Mouse (Mus musculus) hindbrain, embryonic 16.5 days (tissue): ENCODE measurements around the gene Rab31. TPM values are rescaled to one million over a fixed set of nuclear protein-coding genes. Genes with fewer than 3 reads are reported as not detected.

ENCODE experiments used
- ATAC-seq: fragments of 200-750 bp; cut with Nextera tagmentation; 2 replicates; pipeline ENCODE4 v1.8.0; 2017; ENCODE audit warnings: moderate TSS enrichment, moderate library complexity
- H3K27ac ChIP-seq: fragments of 300-500 bp; sonication (generic); 2 replicates; pipeline ENCODE4 v1.5.1; 2014; ENCODE audit warnings: low read depth, mild to moderate bottlenecking, control low read depth, low read length, moderate library complexity
- H3K27me3 ChIP-seq: fragments of 300-500 bp; sonication (generic); replicated peaks from 2 replicates; pipeline ENCODE4 v1.6.1; 2014; ENCODE audit warnings: low read length; ENCODE audit not compliant: control insufficient read depth, insufficient read depth
- H3K36me3 ChIP-seq: fragments of 300-500 bp; sonication (generic); 2 replicates; pipeline ENCODE4 v1.6.1; 2014; ENCODE audit warnings: mild to moderate bottlenecking, low read length, moderate library complexity, mixed read lengths; ENCODE audit not compliant: control insufficient read depth, insufficient read depth
- H3K4me1 ChIP-seq: fragments of 300-500 bp; sonication (generic); 2 replicates; pipeline ENCODE4 v1.6.1; 2014; ENCODE audit warnings: low read depth, low read length; ENCODE audit not compliant: control insufficient read depth, insufficient read depth
- H3K4me2 ChIP-seq: fragments of 300-500 bp; sonication (generic); 2 replicates; pipeline ENCODE4 v1.6.1; 2014; ENCODE audit warnings: mild to moderate bottlenecking, low read length, control low read depth, moderate library complexity
- H3K4me3 ChIP-seq: fragments of 300-500 bp; sonication (generic); 2 replicates; pipeline ENCODE4 v1.5.1; 2014; ENCODE audit warnings: mild to moderate bottlenecking, low read length, control low read depth, moderate library complexity
- H3K9ac ChIP-seq: fragments of 300-500 bp; sonication (generic); 2 replicates; pipeline ENCODE4 v1.6.1; 2014; ENCODE audit warnings: low read depth, mild to moderate bottlenecking, control low read depth, low read length, moderate library complexity
- H3K9me3 ChIP-seq: fragments of 300-500 bp; sonication (generic); 2 replicates; pipeline ENCODE4 v1.6.1; 2014; ENCODE audit warnings: mild to moderate bottlenecking, low read length, moderate library complexity; ENCODE audit not compliant: control insufficient read depth
- whole genome bisulfite sequencing: fragments of 180-500 bp; shearing (Covaris S2); extraction: QIAGEN DNeasy Blood & Tissue Kit; methylation state at CpG from one replicate; pipeline ENCODE4 v1.1.7; 2014; 5-methylcytosine and 5-hydroxymethylcytosine counted together
- polyA plus RNA-seq: library from polyadenylated mRNA; unstranded; fragments of >200 nt; fragmentation: Nextera tagmentation; extraction: Ambion mirVana; gene quantifications from 2 replicates; pipeline ENCODE4 v1.2.1, GENCODE M21; 2015

The Rab31 gene
- polyA plus RNA-seq, 1 experiment from 2014 or later: 70.0 TPM

DNA sequence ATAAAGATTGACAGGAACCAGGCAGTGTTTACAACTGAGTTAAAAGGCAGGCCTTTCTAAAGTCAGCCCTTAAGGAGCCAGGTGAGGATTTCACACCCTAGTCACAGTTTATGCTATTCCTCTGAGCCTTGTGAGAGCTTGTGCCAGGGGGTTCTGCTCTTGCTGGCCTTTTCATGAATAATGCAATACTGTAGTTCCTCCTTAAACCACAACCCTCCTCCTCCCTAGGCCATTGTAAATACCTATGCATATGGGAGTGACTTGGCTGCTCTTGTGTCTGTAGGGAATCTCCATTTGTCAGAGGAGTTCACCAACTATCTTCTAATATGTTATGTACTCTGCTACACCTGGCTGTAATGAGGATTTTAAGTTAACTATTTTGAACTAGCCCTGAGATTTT, 13.2 kb upstream of the Rab31 start:
- Histone ChIP-seq H3K4me3 (no peak overlapping the region), H3K4me1 (peaks cover 15% of the 10 kb centered on the region), H3K4me2 (no peak overlapping the region), H3K36me3 (no peaks in the 10 kb centered on the region), H3K9ac (no peak overlapping the region), H3K9me3 (no peaks in the 10 kb centered on the region), H3K27ac (no peak overlapping the region), H3K27me3 (no peaks in the 10 kb centered on the region)
- ATAC-seq: no peak

DNA sequence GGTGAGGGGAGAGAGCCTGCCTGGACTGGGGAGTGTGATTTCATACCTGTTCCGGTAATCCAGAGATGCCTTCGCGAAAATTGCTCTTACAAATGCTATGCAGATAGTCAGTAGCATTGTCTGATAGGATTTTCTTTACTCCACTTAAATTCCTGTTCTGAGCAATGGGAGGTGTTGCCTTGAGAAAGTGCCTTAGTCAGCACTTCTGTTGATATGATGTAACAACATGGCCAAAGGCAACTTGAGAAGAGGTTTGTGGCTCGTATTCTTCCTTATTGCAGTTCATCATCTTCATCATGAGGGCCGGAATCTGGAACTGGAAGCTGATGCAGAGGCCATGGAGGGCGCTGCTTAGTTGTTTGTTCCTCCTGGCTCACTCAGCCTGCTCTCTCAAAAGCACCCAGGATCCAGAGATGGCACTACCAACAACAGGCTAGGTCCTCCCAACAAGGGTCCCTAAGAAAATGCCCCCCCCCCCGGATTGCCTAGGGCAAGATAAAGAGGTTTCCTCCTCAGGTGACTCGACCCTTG, 12.1 kb upstream of the Rab31 start:
- Histone ChIP-seq H3K27ac (no peak overlapping the region), H3K9ac (0 out of 2 replicates have a peak overlapping the region, but pooled peaks have one; percentile 2)

DNA sequence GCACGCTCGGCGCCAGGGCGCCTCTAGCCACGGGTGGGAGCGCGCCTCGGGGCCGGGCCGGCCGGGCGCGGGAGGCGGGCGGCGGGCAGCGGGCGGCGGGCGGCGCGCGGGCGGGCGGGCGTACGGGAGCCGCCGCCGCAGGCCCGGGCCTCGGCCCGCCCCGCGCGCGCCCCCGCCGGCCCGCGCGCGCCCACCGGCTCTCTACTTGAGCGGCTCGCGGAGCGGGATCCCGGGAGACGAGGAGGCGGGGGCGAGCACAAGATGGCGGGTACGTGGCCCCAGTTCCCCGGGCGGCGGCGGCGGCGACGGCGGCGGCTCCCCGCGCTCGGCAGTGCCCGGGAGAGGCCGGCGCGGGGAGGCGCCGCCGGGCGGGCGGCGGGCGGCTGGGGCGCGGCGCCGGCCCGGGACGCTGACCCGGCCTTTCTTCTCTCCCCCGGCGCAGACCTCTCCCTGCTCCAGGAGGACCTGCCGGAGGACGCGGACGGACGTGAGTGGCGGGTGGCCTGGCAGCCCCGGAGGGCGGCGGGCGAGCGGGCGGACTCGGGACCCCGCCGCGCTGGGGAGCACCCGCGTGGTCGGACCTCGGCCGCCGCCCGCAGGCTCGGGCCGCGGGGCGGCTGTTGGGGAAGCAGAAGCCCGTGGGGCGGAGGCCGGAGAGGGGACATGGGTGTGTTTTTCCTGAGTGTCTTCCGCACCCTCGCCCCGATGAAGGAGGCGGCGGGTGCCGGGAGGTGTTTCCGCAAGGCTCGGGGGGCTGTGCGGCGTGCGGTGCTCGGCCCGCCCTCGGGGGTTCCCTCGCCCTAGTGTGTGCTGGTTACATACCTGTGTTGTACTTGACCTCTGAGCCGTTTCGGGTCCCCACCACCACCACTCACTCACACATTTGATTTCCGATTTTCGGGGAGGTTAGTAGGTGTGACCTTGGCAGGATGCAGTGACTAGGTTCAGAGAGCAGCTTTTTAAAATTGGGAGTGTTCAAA, 10.9 kb upstream of the Rab31 start:
- no peaks in the 10 kb centered on the region for H3K36me3 ChIP-seq
- peak overlapping the region; percentile 100 for H3K9ac ChIP-seq
- H3K27me3 ChIP-seq: no peaks in the 10 kb centered on the region
- peaks cover 13% of the 10 kb centered on the region for H3K4me1 ChIP-seq
- 0% methylated on average over 30 of the region's 135 CpGs for WGBS
- peak overlapping the region; percentile 71 for H3K4me2 ChIP-seq
- no peaks in the 10 kb centered on the region for H3K9me3 ChIP-seq
- peak overlapping the region; percentile 97 for H3K4me3 ChIP-seq
- ATAC-seq: peak; percentile 71
- peak overlapping the region; percentile 99 for H3K27ac ChIP-seq

More for the DNA sequence above, 12.1 kb upstream of the Rab31 start:
- Histone ChIP-seq H3K4me1 (peaks cover 15% of the 10 kb centered on the region), H3K9me3 (no peaks in the 10 kb centered on the region), H3K36me3 (no peaks in the 10 kb centered on the region), H3K4me2 (peak overlapping the region; percentile 71), H3K27me3 (no peaks in the 10 kb centered on the region), H3K4me3 (peak overlapping the region; percentile 97)
- no peak for ATAC-seq
- WGBS: 64% methylated on average over 8 of the region's 8 CpGs

DNA sequence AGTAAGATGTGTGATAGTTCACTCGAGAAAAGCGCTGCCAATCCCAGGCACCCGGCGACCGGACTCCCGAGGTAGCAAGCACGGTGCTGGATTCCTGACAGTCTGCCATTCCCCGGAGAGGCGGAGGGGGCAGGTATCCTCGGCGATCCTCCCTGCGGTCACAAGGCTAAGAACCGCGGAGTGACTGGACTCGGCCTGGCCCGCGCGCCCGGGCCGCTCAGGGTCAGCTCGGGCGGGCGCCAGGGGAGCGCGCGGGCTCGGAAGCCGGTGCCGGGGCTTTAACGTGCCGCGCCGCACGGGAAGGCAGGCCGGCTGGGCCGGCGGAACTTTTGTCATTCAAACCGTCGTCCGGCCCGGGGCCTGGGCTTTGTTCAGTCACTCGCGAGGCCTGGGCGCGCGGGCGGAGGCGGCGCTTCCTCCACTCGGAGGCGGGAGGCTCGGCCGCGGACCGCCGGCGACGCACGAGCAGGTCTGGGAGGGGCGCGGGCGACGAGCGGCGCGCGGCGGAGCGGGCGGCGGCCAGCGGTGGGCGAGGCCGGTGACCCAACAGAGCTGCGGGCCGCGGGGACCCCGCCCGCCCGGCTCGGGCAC, 10.1 kb upstream of the Rab31 start, which contains the start of gene Ppp4r1:
Ppp4r1 (plus strand) TSS at position 23 of the 591 bp plus-strand sequence.
- WGBS: under 1% methylated on average over 60 of the region's 81 CpGs
- peak within 1 kb of the TSS; percentile 99 for H3K27ac ChIP-seq
- peak within 1 kb of the TSS; percentile 71 for H3K4me2 ChIP-seq
- ATAC-seq: peak; percentile 88
- no peaks in the 10 kb centered on the region for H3K36me3 ChIP-seq
- no peaks in the 10 kb centered on the region for H3K27me3 ChIP-seq
- peaks cover 12% of the 10 kb centered on the region for H3K4me1 ChIP-seq
- no peaks in the 10 kb centered on the region for H3K9me3 ChIP-seq
- peak within 1 kb of the TSS; percentile 100 for H3K9ac ChIP-seq
- peak within 1 kb of the TSS; percentile 97 for H3K4me3 ChIP-seq

DNA sequence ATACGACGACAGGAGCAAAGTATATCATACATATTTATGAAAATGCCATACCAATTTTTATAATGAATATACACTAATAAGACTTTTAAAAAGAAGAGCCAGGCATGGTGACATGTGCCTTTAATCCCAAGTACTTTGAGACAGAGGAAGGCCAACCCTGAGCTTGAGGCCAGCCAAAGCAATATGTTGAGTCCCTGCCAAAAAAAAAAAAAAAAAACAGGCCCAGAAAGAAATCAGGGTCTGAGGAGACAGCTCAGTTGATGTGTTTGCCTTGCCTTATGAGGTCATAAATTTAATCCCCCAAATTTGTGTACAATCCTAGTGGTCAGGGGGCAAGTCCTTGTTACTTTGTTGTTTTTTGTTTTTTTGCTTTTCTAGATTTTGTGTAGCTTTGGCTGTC, 8.4 kb upstream of the Rab31 start:
- H3K36me3 ChIP-seq: no peaks in the 10 kb centered on the region
- WGBS: 93% methylated on average over 2 of the region's 2 CpGs
- peaks cover 12% of the 10 kb centered on the region for H3K4me1 ChIP-seq
- no peak overlapping the region for H3K4me2 ChIP-seq
- H3K27ac ChIP-seq: no peak overlapping the region
- ATAC-seq: no peak
- H3K9ac ChIP-seq: no peak overlapping the region
- H3K27me3 ChIP-seq: no peaks in the 10 kb centered on the region
- no peaks in the 10 kb centered on the region for H3K9me3 ChIP-seq
- H3K4me3 ChIP-seq: no peak overlapping the region

DNA sequence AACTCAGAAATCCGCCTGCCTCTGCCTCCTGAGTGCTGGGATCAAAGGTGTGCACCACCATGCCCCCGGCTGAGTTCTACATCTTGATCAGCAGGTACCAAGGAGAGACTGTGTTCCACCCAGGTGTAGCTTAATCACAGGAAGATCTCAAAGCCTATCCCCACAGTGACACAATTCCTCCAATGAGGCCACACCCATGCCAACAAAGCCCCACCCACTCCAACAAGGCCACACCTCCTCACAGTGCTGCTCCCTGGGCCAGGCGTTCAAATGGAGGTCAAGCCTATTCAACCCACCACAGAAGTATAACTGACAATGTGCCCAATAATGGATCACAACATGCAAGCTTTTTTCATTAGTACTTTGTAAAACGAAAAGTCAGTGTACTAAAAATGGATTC, 4.9 kb upstream of the Rab31 start:
- no peak overlapping the region for H3K27ac ChIP-seq
- no peak for ATAC-seq
- H3K36me3 ChIP-seq: no peaks in the 10 kb centered on the region
- 81% methylated on average over 4 of the region's 4 CpGs for WGBS
- H3K27me3 ChIP-seq: no peaks in the 10 kb centered on the region
- no peak overlapping the region for H3K9ac ChIP-seq
- H3K4me2 ChIP-seq: no peak overlapping the region
- peaks cover 8% of the 10 kb centered on the region for H3K4me1 ChIP-seq
- no peak overlapping the region for H3K4me3 ChIP-seq
- no peaks in the 10 kb centered on the region for H3K9me3 ChIP-seq

DNA sequence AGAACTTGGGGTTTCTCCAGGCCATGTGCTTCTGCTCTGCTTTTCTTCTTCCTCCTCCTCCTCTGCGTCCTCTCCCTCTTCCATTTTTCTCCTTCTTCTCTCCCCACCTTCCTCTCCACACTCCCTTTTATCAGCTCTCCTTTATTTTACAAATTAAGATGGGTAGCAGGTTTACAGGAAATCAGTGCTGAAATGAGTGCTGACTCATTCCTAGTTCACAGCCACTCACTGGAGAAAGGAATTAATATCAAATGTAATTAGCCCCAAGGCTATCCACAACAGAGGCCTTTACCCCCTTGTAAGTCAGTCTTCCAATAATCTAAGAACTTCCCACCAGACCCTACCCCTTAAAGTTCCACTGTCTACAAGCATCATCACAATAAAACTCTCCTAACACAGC, 3.7 kb upstream of the Rab31 start:
- H3K27ac ChIP-seq: no peak overlapping the region
- no peak overlapping the region for H3K4me2 ChIP-seq
- WGBS: 79% methylated on average over 1 of the region's 1 CpGs
- H3K4me1 ChIP-seq: peaks cover 11% of the 10 kb centered on the region
- no peaks in the 10 kb centered on the region for H3K36me3 ChIP-seq
- no peak overlapping the region for H3K9ac ChIP-seq
- no peak overlapping the region for H3K4me3 ChIP-seq
- H3K27me3 ChIP-seq: no peaks in the 10 kb centered on the region
- H3K9me3 ChIP-seq: no peaks in the 10 kb centered on the region
- ATAC-seq: no peak

DNA sequence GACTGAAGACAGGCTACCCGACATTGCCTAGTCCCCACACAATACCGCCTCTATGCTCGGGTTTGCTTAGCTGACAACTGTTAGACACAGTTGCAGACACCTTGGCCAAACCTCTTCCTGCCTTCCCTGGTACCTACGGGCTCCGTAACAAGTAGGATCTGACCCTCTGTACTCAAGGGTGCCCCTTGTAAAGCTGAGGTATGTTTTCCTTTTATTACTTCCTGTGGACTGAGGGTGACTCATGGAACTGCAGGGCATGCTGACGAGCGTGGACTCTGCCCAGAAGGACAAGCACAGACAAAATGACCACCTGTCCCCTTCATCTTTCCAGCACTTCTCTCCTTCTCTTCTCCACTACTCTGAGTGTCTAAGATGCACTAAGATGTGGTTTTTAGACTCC, 1.9 kb upstream of the Rab31 start:
- Histone ChIP-seq H3K27ac (no peak overlapping the region), H3K4me1 (peaks cover 16% of the 10 kb centered on the region), H3K27me3 (no peaks in the 10 kb centered on the region), H3K4me2 (no peak overlapping the region), H3K9me3 (no peaks in the 10 kb centered on the region), H3K4me3 (no peak overlapping the region), H3K9ac (no peak overlapping the region), H3K36me3 (no peaks in the 10 kb centered on the region)
- WGBS: 80% methylated on average over 7 of the region's 7 CpGs
- no peak for ATAC-seq

DNA sequence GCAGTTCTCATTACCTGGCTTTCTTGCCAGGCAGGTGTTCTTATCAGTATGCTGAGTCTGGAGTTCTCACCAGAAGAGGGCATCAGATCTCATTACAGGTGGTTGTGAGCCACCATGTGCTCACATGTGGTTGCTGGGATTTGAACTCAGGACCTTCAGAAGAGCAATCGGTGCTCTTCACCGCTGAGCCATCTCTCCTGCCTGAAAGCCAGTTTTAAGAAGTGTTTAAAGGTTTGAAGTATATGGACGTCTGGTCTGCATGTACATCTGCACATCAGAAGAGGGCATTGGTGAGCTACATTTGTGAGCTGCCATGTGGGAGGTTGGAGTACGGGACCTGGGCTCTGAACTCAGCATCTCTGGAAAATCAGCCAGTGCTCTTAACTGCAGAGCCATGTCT, 1.1 kb upstream of the Rab31 start:
- Histone ChIP-seq H3K4me1 (peaks cover 25% of the 10 kb centered on the region), H3K9ac (no peak overlapping the region), H3K9me3 (no peaks in the 10 kb centered on the region), H3K27me3 (no peaks in the 10 kb centered on the region), H3K27ac (no peak overlapping the region), H3K4me3 (no peak overlapping the region), H3K4me2 (no peak overlapping the region), H3K36me3 (no peaks in the 10 kb centered on the region)
- 64% methylated on average over 4 of the region's 4 CpGs for WGBS
- ATAC-seq: no peak
